In the genomic region with DNA sequence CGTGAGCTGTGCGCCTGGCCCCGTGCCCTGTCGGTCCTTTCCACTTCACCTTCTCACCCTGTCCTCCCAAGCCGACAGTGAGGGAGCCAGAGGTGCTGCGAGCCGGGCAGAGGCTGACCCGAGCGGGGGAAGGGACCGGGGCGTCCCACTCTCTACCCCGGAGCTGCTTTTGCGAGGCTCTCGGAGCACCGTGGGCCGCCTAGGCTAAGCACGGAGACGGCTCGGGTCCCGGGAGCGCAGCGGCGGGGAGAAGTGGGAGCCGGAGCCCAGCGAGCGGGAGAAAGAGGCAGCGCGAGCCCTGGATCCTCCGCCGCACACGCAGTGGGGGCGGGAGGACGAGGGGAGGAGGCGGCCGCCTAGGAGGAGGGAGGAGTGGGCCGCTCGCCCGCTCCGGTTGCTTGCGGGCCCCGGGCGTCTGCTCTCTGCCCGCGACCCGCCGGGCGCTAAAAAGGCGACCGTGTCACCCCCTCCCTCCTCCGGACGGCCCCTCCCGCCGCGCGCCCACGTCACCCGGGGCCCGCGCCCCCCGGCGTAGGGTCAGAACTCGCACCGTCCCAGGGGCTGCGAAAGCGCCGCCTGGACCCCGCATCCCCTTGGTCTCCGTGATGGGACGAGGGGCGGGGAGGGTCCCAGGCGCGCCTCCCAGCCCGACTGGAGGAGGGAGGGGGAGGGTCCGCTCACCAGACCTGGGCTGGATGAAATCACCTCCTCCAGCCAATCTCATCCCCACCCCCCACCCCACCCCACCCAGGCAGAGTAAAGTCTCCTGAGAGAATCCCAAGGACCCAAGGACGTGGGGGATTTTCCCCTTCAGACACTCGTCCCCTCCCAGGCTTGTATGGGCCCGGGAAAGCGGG, we compare ENCODE assay signal across 8 mouse cellular contexts. TPM values are rescaled to one million over a fixed set of nuclear protein-coding genes. Genes with fewer than 3 reads are reported as not detected.
DNase-seq lines count a peak whose midpoint lies in the region; ATAC-seq and TF ChIP-seq lines count a peak whose summit lies in the region.

TSS of gene Adamts3 (minus strand) at position 284 of the 857 bp plus-strand sequence.

- H3K9ac ChIP-seq in hindbrain, embryonic 11.5 days (ENCODE audit: low read depth, low read length): peak within 1 kb of the TSS; percentile 71
- H3K9ac ChIP-seq in lung, postnatal 0 days (replicated peaks; ENCODE audit: low read depth): peak within 1 kb of the TSS; percentile 44; the same call in 1 of the 2 replicates

- no peaks in the 10 kb centered on the region for H3K9me3 ChIP-seq in hindbrain, embryonic 11.5 days (ENCODE audit: control insufficient read depth, low read length)
- H3K9me3 ChIP-seq in lung, postnatal 0 days (ENCODE audit: low read length): no peaks in the 10 kb centered on the region

- no peaks in the 10 kb centered on the region for H3K36me3 ChIP-seq in hindbrain, embryonic 11.5 days (ENCODE audit: control insufficient read depth, insufficient read depth, low read length)
- H3K36me3 ChIP-seq in lung, postnatal 0 days (ENCODE audit: insufficient read depth, low read length): no peaks in the 10 kb centered on the region

- DNase-seq in ZHBTc4 (ENCODE audit: low read depth, low spot score): peak; percentile 71
- peak; percentile 57 to 61 for DNase-seq in cerebellum, postnatal 14 days
- DNase-seq in frontal cortex, postnatal 14 days (ENCODE audit: low spot score in 2 of 2): peak; percentile 23 to 40
- peak; percentile 77 for DNase-seq in hindbrain, embryonic 11.5 days (ENCODE audit: low spot score)
- peak; percentile 63 to 71 for DNase-seq in layer of hippocampus, postnatal 10 days (ENCODE audit: low spot score in 2 of 2)
- peak; percentile 69 for DNase-seq in lung, postnatal 0 days (ENCODE audit: low spot score)
- peak; percentile 39 for DNase-seq in ovary, postnatal 10 days (ENCODE audit: low spot score)
- peak; percentile 13 for DNase-seq in urinary bladder, postnatal 10 days (ENCODE audit: low spot score)

- WGBS in hindbrain, embryonic 11.5 days: 0% methylated on average over 44 of the region's 78 CpGs
- WGBS in lung, postnatal 0 days: 1% methylated on average over 25 of the region's 78 CpGs

- peak within 1 kb of the TSS; percentile 62 for H3K4me3 ChIP-seq in hindbrain, embryonic 11.5 days (ENCODE audit: low read depth, low read length)
- H3K4me3 ChIP-seq in lung, postnatal 0 days (ENCODE audit: low read depth, low read length): peak within 1 kb of the TSS; percentile 69

- H3K27me3 ChIP-seq in hindbrain, embryonic 11.5 days (ENCODE audit: control insufficient read depth, insufficient read depth, low read length): no peaks in the 10 kb centered on the region
- H3K27me3 ChIP-seq in lung, postnatal 0 days (replicated peaks; ENCODE audit: insufficient read depth, low read length): no peaks in the 10 kb centered on the region

- H3K27ac ChIP-seq in hindbrain, embryonic 11.5 days (ENCODE audit: low read depth, low read length): no peak within 1 kb of the TSS
- H3K27ac ChIP-seq in lung, postnatal 0 days (ENCODE audit: low read length): peak within 1 kb of the TSS; percentile 21

- peak; percentile 91 for ATAC-seq in hindbrain, embryonic 11.5 days (ENCODE audit: low FRiP score)
- ATAC-seq in lung, postnatal 0 days: peak; percentile 74

- H3K4me2 ChIP-seq in hindbrain, embryonic 11.5 days (replicated peaks; ENCODE audit: low read depth, low read length): peak within 1 kb of the TSS; percentile 99
- H3K4me2 ChIP-seq in lung, postnatal 0 days (replicated peaks; ENCODE audit: low read depth, low read length): peak within 1 kb of the TSS; percentile 99

- no peak for TF ChIP-seq CTCF in lung, postnatal 0 days (IDR thresholded peaks at IDR 0.05)

- no peaks in the 10 kb centered on the region for H3K4me1 ChIP-seq in hindbrain, embryonic 11.5 days (replicated peaks; ENCODE audit: control insufficient read depth, insufficient read depth, low read length)
- H3K4me1 ChIP-seq in lung, postnatal 0 days (ENCODE audit: insufficient read depth, low read depth, low read length): no peaks in the 10 kb centered on the region

- no peak for TF ChIP-seq EP300 in lung, postnatal 0 days (IDR thresholded peaks at IDR 0.05)

RNA-seq across cellular contexts. Expression of gene Adamts3, which starts in this region (rescaled TPM):
- polyA plus RNA-seq in hindbrain, embryonic 11.5 days (2014; fragmentation: Nextera tagmentation; extraction: Ambion mirVana): 3.0 and 4.2 TPM in 2 replicates
- 10 to 100 TPM; 59.1 to 61.1 TPM for total RNA-seq in layer of hippocampus, postnatal 10 days (2021)
- 1.2 and 1.4 TPM in 2 replicates for polyA plus RNA-seq in lung, postnatal 0 days (2015; fragmentation: Nextera tagmentation; extraction: Ambion mirVana)

Comparison
In these comparisons a context has a peak if more than half of its experiments do, and no peak if none do; other contexts are left out.
1. DNase-seq: peak in every context shown above with its lines; median percentile 77 in hindbrain, embryonic 11.5 days; 71 in ZHBTc4; 69 in lung, postnatal 0 days; 67 in layer of hippocampus, postnatal 10 days; 59 in cerebellum, postnatal 14 days; 39 in ovary, postnatal 10 days; 32 in frontal cortex, postnatal 14 days; 13 in urinary bladder, postnatal 10 days.